Mouse (Mus musculus): ENCODE results near the gene Ttc7b. TPM values are rescaled to one million over a fixed set of nuclear protein-coding genes. Genes with fewer than 3 reads are reported as not detected.

Gene Ttc7b
- total and polyA plus RNA-seq, 3 experiments = 11.7 to 23.7 TPM; not detected in 1

DNA sequence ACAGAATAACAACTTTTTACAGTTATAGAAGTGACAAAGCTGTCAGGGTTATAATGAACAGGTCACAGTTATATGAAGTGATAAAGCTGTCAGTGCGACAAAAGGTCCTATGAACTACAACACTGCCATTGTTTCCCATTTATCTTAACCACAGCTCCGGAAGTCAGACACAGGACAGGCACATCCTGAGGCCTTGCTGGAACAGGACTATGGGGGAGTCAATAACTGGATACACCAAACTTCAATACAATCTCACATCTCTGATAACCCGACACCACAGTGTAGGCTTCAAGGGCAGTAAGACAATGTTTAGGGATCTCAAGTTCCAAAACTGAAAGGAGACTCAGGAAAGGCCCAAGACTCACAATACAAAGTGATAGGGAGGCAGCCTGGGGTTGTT lies 45.1 kb downstream of the Ttc7b start:
- no peak for DNase-seq (ENCODE audit: low read depth, low spot score)

GRCm38 (mm10) chr12:100474661-100475321 lies 45.8 kb downstream of the Ttc7b start:
- no peak overlapping the region for H3K9ac ChIP-seq (ENCODE audit: control insufficient read depth, low read depth, low read length, poor library complexity, severe bottlenecking)
- H3K4me3 ChIP-seq (ENCODE audit: control insufficient read depth in 1 of 2, insufficient read depth in 1 of 2, low read depth in 2 of 2, low read length in 2 of 2) = no peak overlapping the region
- no peaks in the 10 kb centered on the region for H3K4me1 ChIP-seq (ENCODE audit: control insufficient read depth in 1 of 2, insufficient read depth in 2 of 2, low read length in 2 of 2)
- H3K36me3 ChIP-seq (ENCODE audit: control insufficient read depth in 1 of 2, insufficient read depth in 2 of 2, low read length in 2 of 2) = peaks cover 0 to 2% of the 10 kb centered on the region in 2 experiments; a peak in 1 of 4 replicates
- H3K79me2 ChIP-seq (ENCODE audit: control insufficient read depth, insufficient read depth, low read length, poor library complexity) = no peaks in the 10 kb centered on the region
- DNase-seq (ENCODE audit: low read depth, low spot score) = no peak
- TF ChIP-seq USF1 (IDR thresholded peaks at IDR 0.05; ENCODE audit: low read depth, low read length) (no peak), NELFE (IDR thresholded peaks at IDR 0.05; ENCODE audit: low read depth, low read length) (no peak), MAFK (IDR thresholded peaks at IDR 0.05; ENCODE audit: borderline replicate concordance, low read depth, low read length) (no peak), MAX (IDR thresholded peaks at IDR 0.05; ENCODE audit: low read length) (no peak), ETS1 (IDR thresholded peaks at IDR 0.05; ENCODE audit: low read depth, low read length) (no peak), BHLHE40 (IDR thresholded peaks at IDR 0.05; ENCODE audit: borderline replicate concordance, low read depth, low read length) (no peak), POLR2A (IDR thresholded peaks at IDR 0.05; ENCODE audit: control insufficient read depth in 1 of 2, insufficient read depth in 1 of 2, low read depth in 1 of 2, low read length in 2 of 2, poor library complexity in 1 of 2) (no peak), JUND (IDR thresholded peaks at IDR 0.05; ENCODE audit: low read depth, low read length) (no peak), ZC3H11A (IDR thresholded peaks at IDR 0.05; ENCODE audit: low read depth, low read length) (no peak), GABPA (IDR thresholded peaks at IDR 0.05; ENCODE audit: low read depth, low read length) (no peak)
- H3K27ac ChIP-seq (ENCODE audit: control insufficient read depth, low read depth, low read length) = no peak overlapping the region
- H3K27me3 ChIP-seq (ENCODE audit: control insufficient read depth in 1 of 2, insufficient read depth in 2 of 2, low read length in 2 of 2) = no peaks in the 10 kb centered on the region
- no peaks in the 10 kb centered on the region for H3K9me3 ChIP-seq (replicated peaks; ENCODE audit: insufficient read depth, low read length)

More for the DNA sequence above, 45.1 kb downstream of the Ttc7b start:
- H3K79me2 ChIP-seq (ENCODE audit: control insufficient read depth, insufficient read depth, low read length, poor library complexity) = no peaks in the 10 kb centered on the region
- H3K9me3 ChIP-seq (replicated peaks; ENCODE audit: insufficient read depth, low read length) = no peaks in the 10 kb centered on the region
- H3K27ac ChIP-seq (ENCODE audit: control insufficient read depth, low read depth, low read length) = no peak overlapping the region
- H3K4me3 ChIP-seq (ENCODE audit: control insufficient read depth in 1 of 2, insufficient read depth in 1 of 2, low read depth in 2 of 2, low read length in 2 of 2) = no peak overlapping the region
- H3K9ac ChIP-seq (ENCODE audit: control insufficient read depth, low read depth, low read length, poor library complexity, severe bottlenecking) = no peak overlapping the region
- no peaks in the 10 kb centered on the region for H3K4me1 ChIP-seq (ENCODE audit: control insufficient read depth in 1 of 2, insufficient read depth in 2 of 2, low read length in 2 of 2)
- TF ChIP-seq SIN3A (IDR thresholded peaks at IDR 0.05; ENCODE audit: low read length) = no peak
- TF ChIP-seq POLR2A (IDR thresholded peaks at IDR 0.05; ENCODE audit: control insufficient read depth in 1 of 2, insufficient read depth in 1 of 2, low read depth in 1 of 2, low read length in 2 of 2, poor library complexity in 1 of 2) = no peak
- no peak for TF ChIP-seq ETS1 (IDR thresholded peaks at IDR 0.05; ENCODE audit: low read depth, low read length)
- no peak for TF ChIP-seq RAD21 (IDR thresholded peaks at IDR 0.05; ENCODE audit: low read depth, low read length)
- TF ChIP-seq CHD2 (IDR thresholded peaks at IDR 0.05; ENCODE audit: low read length) = no peak
- no peak for TF ChIP-seq MXI1 (IDR thresholded peaks at IDR 0.05; ENCODE audit: low read depth, low read length)
- no peak for TF ChIP-seq TAL1 (IDR thresholded peaks at IDR 0.05; ENCODE audit: low read length)
- TF ChIP-seq CTCF (IDR thresholded peaks at IDR 0.05 in 2 of 3, conservative IDR thresholded peaks at IDR 0.05 in 1 of 3; ENCODE audit: control insufficient read depth in 1 of 3, insufficient read depth in 1 of 3, low read depth in 2 of 3, low read length in 3 of 3, poor library complexity in 1 of 3, severe bottlenecking in 1 of 3) = no peak
- TF ChIP-seq POLR2AphosphoS2 (IDR thresholded peaks at IDR 0.05; ENCODE audit: low read length) = no peak
- no peak for TF ChIP-seq MYC (IDR thresholded peaks at IDR 0.05; ENCODE audit: low read depth, low read length)
- TF ChIP-seq NELFE (IDR thresholded peaks at IDR 0.05; ENCODE audit: low read depth, low read length) = no peak
- TF ChIP-seq SMC3 (IDR thresholded peaks at IDR 0.05; ENCODE audit: low read depth, low read length) = no peak
- no peak for TF ChIP-seq MEF2A (IDR thresholded peaks at IDR 0.05; ENCODE audit: extremely low read depth, insufficient replicate concordance, low read depth, low read length, poor library complexity, severe bottlenecking)
- no peak for TF ChIP-seq POLR2AphosphoS5 (IDR thresholded peaks at IDR 0.05; ENCODE audit: borderline replicate concordance, low read depth, low read length)
- TF ChIP-seq TBP (IDR thresholded peaks at IDR 0.05; ENCODE audit: low read depth, low read length) = no peak
- TF ChIP-seq MAZ (IDR thresholded peaks at IDR 0.05; ENCODE audit: low read depth, low read length) = no peak
- TF ChIP-seq JUND (IDR thresholded peaks at IDR 0.05; ENCODE audit: low read depth, low read length) = no peak
- H3K27me3 ChIP-seq (ENCODE audit: control insufficient read depth in 1 of 2, insufficient read depth in 2 of 2, low read length in 2 of 2) = no peaks in the 10 kb centered on the region
- peaks cover 0 to 2% of the 10 kb centered on the region in 2 experiments; a peak in 1 of 4 replicates for H3K36me3 ChIP-seq (ENCODE audit: control insufficient read depth in 1 of 2, insufficient read depth in 2 of 2, low read length in 2 of 2)
